Mouse (Mus musculus) heart, embryonic 11.5 days (tissue): ENCODE results near the gene Gbgt1. TPM values are rescaled to one million over a fixed set of nuclear protein-coding genes. Genes with fewer than 3 reads are reported as not detected.

Experiments used
- ATAC-seq: fragments of 200-750 bp; cut with Nextera tagmentation; replicated peaks from 2 replicates; pipeline ENCODE4 v1.8.0; 2017; ENCODE audit warnings: moderate library complexity; ENCODE audit not compliant: insufficient number of reproducible peaks, low FRiP score, low TSS enrichment
- H3K27ac ChIP-seq: fragments of 300-500 bp; sonication (generic); 2 replicates; pipeline ENCODE4 v1.5.1; 2014; ENCODE audit warnings: mild to moderate bottlenecking, low read depth, low read length
- H3K27me3 ChIP-seq: fragments of 300-500 bp; sonication (generic); 2 replicates; pipeline ENCODE4 v1.6.1; 2014; ENCODE audit warnings: mild to moderate bottlenecking, low read length, mixed read lengths; ENCODE audit not compliant: control insufficient read depth, insufficient read depth
- H3K36me3 ChIP-seq: fragments of 300-500 bp; sonication (generic); 2 replicates; pipeline ENCODE4 v1.6.1; 2014; ENCODE audit warnings: mild to moderate bottlenecking, low read length, moderate library complexity, mixed read lengths; ENCODE audit not compliant: control insufficient read depth, insufficient read depth
- H3K4me1 ChIP-seq: fragments of 300-500 bp; sonication (generic); 2 replicates; pipeline ENCODE4 v1.6.1; 2014; ENCODE audit warnings: low read length; ENCODE audit not compliant: control insufficient read depth, insufficient read depth
- H3K4me2 ChIP-seq: fragments of 300-500 bp; sonication (generic); 2 replicates; pipeline ENCODE4 v1.6.1; 2014; ENCODE audit warnings: mild to moderate bottlenecking, moderate library complexity
- H3K4me3 ChIP-seq: fragments of 300-500 bp; sonication (generic); 2 replicates; pipeline ENCODE4 v1.5.1; 2014; ENCODE audit warnings: low read depth, low read length
- H3K9ac ChIP-seq: fragments of 300-500 bp; sonication (generic); 2 replicates; pipeline ENCODE4 v1.6.1; 2014; ENCODE audit warnings: mild to moderate bottlenecking, low read depth, low read length, moderate library complexity
- H3K9me3 ChIP-seq: fragments of 300-500 bp; sonication (generic); replicated peaks from 2 replicates; pipeline ENCODE4 v1.6.1; 2016; ENCODE audit warnings: low read length; ENCODE audit not compliant: control insufficient read depth
- WGBS: fragments of 180-500 bp; shearing (Covaris S2); extraction: QIAGEN DNeasy Blood & Tissue Kit; methylation state at CpG from one replicate; pipeline ENCODE4 v1.1.7; 2014; ENCODE audit not compliant: insufficient replicate concordance; 5-methylcytosine and 5-hydroxymethylcytosine counted together
- polyA plus RNA-seq: library from polyadenylated mRNA; unstranded; fragments of >200 nt; fragmentation: Nextera tagmentation; extraction: Ambion mirVana; gene quantifications from 2 replicates; pipeline ENCODE4 v1.2.1, GENCODE M21; 2014

The Gbgt1 gene
- polyA plus RNA-seq, 1 experiment from 2014 or later: 0.27 TPM

- ATAC-seq: no peak
- no peak overlapping the region for H3K4me2 ChIP-seq
- H3K36me3 ChIP-seq: no peaks in the 10 kb centered on the region
- H3K27me3 ChIP-seq: no peaks in the 10 kb centered on the region
- H3K4me3 ChIP-seq: no peak overlapping the region
- H3K9me3 ChIP-seq: no peaks in the 10 kb centered on the region
- peaks cover 30% of the 10 kb centered on the region for H3K4me1 ChIP-seq
- H3K27ac ChIP-seq: no peak overlapping the region
- H3K9ac ChIP-seq: no peak overlapping the region
- 86% methylated on average over 4 of the region's 4 CpGs for WGBS
Measured at GRCm38 (mm10) chr2:28522166-28522565, 25.5 kb downstream of the Gbgt1 start.

GRCm38 (mm10) chr2:28523643-28524117 lies 27.0 kb downstream of the Gbgt1 start:
- no peak overlapping the region for H3K4me2 ChIP-seq
- no peaks in the 10 kb centered on the region for H3K9me3 ChIP-seq
- no peak overlapping the region for H3K4me3 ChIP-seq
- no peaks in the 10 kb centered on the region for H3K36me3 ChIP-seq
- no peak overlapping the region for H3K27ac ChIP-seq
- no peak overlapping the region for H3K9ac ChIP-seq
- peaks cover 26% of the 10 kb centered on the region for H3K4me1 ChIP-seq
- 23% methylated on average over 5 of the region's 5 CpGs for WGBS
- peak; percentile 64 for ATAC-seq
- no peaks in the 10 kb centered on the region for H3K27me3 ChIP-seq

DNA sequence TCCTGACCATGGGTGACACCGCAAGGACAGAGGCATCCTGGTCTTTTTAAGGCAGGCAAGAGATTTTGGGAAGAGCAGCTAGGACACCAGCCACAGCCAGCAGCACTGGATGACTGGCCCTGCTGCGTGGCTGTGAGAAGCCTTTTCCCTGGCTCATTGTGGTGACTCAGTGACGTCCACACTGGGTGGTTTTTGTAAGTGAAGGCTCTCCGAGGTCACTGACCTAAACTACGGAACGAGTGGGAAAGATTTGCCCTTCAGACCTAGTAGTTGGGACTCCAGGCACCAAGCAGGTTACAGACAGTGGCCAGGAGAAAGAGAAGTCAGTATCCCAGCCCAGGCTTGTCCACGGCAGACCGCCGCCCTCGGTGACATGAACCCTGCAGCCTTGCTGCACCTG lies 27.7 kb downstream of the Gbgt1 start:
- Histone ChIP-seq H3K4me3 (no peak overlapping the region), H3K9me3 (no peaks in the 10 kb centered on the region), H3K9ac (no peak overlapping the region; the same call in 1 of the 2 replicates), H3K27ac (no peak overlapping the region), H3K27me3 (no peaks in the 10 kb centered on the region), H3K4me1 (peaks cover 26% of the 10 kb centered on the region), H3K36me3 (no peaks in the 10 kb centered on the region), H3K4me2 (no peak overlapping the region)
- ATAC-seq: no peak
- 84% methylated on average over 10 of the region's 10 CpGs for WGBS

DNA sequence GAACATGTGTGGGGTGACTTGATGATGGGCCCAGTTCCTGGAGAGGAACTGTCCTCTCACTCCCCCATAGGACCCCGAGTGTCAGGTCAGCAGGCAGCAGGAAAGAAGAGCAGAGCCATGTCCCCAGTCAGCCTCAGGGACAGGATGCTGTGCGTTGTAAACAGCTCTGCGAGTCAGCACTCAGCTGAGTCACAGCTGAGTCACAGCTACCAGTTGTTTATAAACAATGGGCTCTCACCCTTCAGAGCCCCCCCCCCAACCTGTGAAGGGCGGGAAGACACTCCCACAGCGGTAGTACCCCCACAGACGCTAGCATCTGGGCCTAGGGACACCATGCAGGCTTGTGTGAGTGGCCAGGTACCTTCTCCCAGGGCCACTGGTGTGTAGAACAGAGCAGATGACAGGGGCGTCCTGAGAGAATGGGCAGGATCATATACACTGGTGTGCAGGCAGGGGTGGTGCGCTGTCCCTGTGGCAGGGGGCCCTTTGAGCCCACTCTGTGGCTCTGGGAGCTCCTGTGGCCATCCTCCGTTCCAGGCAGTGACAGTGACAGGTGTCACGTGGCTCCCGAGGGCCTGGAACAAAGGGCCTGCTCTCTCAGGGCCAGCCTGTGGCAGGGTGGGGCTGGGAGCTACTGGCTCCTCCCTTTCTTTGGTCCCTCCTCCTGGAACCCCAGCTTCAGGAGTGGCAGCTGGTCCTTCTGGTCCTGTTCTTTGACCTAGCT lies 28.7 kb downstream of the Gbgt1 start:
- H3K4me3 ChIP-seq: no peak overlapping the region
- peak overlapping the region; percentile 58; the same call in 1 of the 2 replicates for H3K9ac ChIP-seq
- H3K27ac ChIP-seq: peak overlapping the region; percentile 66
- no peaks in the 10 kb centered on the region for H3K9me3 ChIP-seq
- no peaks in the 10 kb centered on the region for H3K27me3 ChIP-seq
- H3K4me1 ChIP-seq: peaks cover 26% of the 10 kb centered on the region
- no peaks in the 10 kb centered on the region for H3K36me3 ChIP-seq
- 19% methylated on average over 11 of the region's 11 CpGs for WGBS
- ATAC-seq: peak; percentile 89
- peak overlapping the region; percentile 47 for H3K4me2 ChIP-seq

DNA sequence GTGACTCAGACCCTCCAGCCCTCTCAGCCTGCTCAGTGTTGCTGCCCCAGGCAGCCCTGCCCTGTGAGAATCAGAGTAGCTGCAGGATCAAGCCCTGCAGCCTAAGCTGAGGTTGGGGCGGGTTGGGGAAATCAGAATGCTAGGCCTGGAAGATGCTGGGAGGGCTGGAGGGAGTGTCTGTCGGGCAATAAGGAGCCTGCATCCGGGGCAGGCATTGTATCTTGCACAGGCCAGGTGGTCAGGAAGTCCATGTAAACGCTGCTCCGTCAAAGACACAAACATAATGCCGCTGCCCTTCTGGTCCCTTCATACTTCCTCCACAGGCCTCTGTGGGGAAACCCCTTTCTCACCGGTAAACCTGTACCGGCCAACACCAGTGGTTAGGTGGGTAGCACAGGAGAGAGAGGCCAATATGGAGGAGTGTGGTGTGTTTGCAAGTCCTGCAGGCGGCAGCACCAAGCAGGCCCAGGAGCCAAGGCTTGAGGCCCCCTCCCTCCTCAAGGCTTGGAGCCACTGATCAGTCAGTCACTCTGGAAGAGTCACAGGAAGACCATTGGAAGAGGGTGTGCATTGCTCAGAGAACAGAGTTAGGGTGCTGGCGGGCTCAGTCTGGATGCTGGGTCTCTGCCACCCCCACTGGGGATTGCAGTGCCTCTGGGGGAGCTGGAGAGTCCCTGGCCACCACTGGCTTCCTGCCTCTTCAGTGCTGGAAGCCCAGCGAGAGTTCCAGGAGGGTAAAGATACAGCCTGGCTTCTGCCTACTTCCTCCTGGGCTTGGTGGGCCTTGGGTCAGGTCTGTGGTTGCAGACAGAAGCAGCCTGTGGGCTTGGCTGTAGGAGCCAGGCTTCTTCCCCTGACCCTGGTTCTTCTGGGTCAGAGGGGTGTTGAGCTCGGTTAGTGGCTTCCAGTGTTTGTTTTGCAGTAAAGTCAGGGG lies 29.5 kb downstream of the Gbgt1 start:
- no peaks in the 10 kb centered on the region for H3K27me3 ChIP-seq
- WGBS: 40% methylated on average over 12 of the region's 12 CpGs
- no peaks in the 10 kb centered on the region for H3K9me3 ChIP-seq
- peak overlapping the region; percentile 43; the same call in 1 of the 2 replicates for H3K9ac ChIP-seq
- H3K36me3 ChIP-seq: no peaks in the 10 kb centered on the region
- ATAC-seq: no peak
- H3K4me1 ChIP-seq: peaks cover 26% of the 10 kb centered on the region
- peak overlapping the region; percentile 47; the same call in 1 of the 2 replicates for H3K4me2 ChIP-seq
- H3K27ac ChIP-seq: peak overlapping the region; percentile 66
- no peak overlapping the region for H3K4me3 ChIP-seq

GRCm38 (mm10) chr2:28527436-28528353 lies 31.0 kb downstream of the Gbgt1 start:
- ATAC-seq: no peak
- Histone ChIP-seq H3K4me2 (no peak overlapping the region), H3K27me3 (no peaks in the 10 kb centered on the region), H3K4me1 (peaks cover 36% of the 10 kb centered on the region), H3K4me3 (no peak overlapping the region), H3K36me3 (no peaks in the 10 kb centered on the region), H3K9ac (no peak overlapping the region), H3K9me3 (no peaks in the 10 kb centered on the region), H3K27ac (no peak overlapping the region)
- 81% methylated on average over 20 of the region's 20 CpGs for WGBS

DNA sequence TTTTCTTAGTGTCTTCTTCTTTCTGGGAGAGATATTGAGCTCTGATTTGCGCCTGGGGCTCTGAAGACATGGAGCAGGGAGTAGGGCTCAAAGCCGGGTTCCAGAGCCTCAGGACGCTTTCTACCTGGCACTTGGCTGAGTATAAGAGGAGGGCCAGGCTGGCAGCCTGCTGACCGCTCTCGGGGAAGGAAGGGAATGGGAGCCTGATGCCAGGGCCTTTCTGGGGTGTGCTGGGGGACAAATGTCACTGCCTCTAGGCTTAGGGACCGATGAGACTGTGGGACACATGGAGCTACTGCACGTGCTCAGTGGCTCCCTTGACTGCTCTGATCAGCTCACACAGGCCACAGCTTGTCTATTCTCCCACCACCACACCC lies 31.7 kb downstream of the Gbgt1 start:
- no peak overlapping the region for H3K9ac ChIP-seq
- peaks cover 38% of the 10 kb centered on the region for H3K4me1 ChIP-seq
- H3K9me3 ChIP-seq: no peaks in the 10 kb centered on the region
- no peaks in the 10 kb centered on the region for H3K27me3 ChIP-seq
- 83% methylated on average over 7 of the region's 7 CpGs for WGBS
- no peak overlapping the region for H3K4me2 ChIP-seq
- ATAC-seq: no peak
- no peak overlapping the region for H3K4me3 ChIP-seq
- no peak overlapping the region for H3K27ac ChIP-seq
- no peaks in the 10 kb centered on the region for H3K36me3 ChIP-seq

DNA sequence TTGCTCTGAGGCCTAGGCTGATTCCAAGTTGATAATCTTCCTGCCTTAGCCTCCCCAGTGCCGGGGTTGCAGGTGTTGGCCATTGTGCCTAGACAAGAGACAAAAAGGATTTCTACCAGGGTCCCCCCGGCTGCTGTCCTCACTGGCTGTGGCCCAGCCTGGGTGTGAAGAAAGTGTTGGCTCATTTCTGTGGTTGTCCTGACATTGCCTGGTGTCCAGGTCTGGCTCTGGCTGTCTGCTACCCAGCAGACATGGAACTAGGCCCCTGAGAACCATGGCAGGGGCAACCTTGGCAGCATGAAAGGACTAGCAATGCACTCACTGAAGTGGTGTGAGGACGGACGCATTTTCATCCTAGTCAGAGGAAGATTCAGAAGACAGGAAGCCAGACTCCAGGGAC lies 33.2 kb downstream of the Gbgt1 start:
- H3K36me3 ChIP-seq: no peaks in the 10 kb centered on the region
- H3K27me3 ChIP-seq: no peaks in the 10 kb centered on the region
- peaks cover 43% of the 10 kb centered on the region for H3K4me1 ChIP-seq
- WGBS: 80% methylated on average over 4 of the region's 4 CpGs
- no peak for ATAC-seq
- H3K9me3 ChIP-seq: no peaks in the 10 kb centered on the region
- no peak overlapping the region for H3K9ac ChIP-seq
- no peak overlapping the region for H3K4me2 ChIP-seq
- H3K4me3 ChIP-seq: no peak overlapping the region
- no peak overlapping the region for H3K27ac ChIP-seq
